Mouse (Mus musculus) cortical plate, adult 2 months (tissue): ENCODE results near the gene Rad23a.

ENCODE experiments used
- CTCF ChIP-seq: fragments of 200-500 bp; IDR thresholded peaks from 2 replicates; pipeline ENCODE4 v1.5.1; 2011; ENCODE audit warnings: mild to moderate bottlenecking, control low read depth, low read length; ENCODE audit not compliant: insufficient read depth; ENCODE audit errors: extremely low read depth
- POLR2A ChIP-seq: fragments of 200-500 bp; IDR thresholded peaks from 2 replicates; pipeline ENCODE4 v1.6.1; 2011; ENCODE audit warnings: mild to moderate bottlenecking, low read length, control low read depth; ENCODE audit not compliant: insufficient read depth; ENCODE audit errors: extremely low read depth

DNA sequence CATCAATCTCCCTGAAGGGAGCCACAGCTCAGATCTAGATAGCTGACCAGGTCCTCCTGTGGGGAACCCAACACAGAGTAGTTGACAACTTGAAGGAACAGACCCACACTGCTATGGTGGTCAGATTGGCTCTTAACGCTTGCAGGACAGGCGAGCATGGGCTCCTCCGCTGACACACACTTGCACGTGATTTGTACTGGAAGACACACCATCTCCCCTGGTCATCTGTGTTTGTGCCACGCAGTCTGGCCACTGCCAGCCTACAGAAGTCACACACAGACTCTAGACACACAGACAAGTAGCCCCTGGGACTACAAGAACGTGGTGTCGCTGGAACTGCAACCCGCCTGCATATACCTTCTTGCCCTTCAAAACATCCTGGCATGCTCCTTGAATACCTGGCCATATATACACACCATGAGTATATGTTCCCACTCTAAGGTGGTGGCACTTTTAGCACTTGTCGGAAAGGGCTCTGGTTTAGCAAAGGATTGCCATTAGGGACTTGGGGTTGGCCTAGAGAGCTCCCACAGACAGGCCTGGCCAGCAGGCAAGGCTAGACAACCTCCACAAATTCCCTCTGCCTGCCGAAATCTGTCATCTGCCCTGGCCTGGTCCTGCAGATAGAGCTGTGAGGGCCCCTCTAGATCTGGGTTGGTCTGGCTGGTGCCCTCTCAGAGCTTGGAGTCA, 41.9 kb downstream of the Rad23a start:
- TF ChIP-seq CTCF (no peak), POLR2A (no peak)
